Mouse (Mus musculus) layer of hippocampus, adult 9-11 months (tissue): ENCODE measurements at regions not wholly inside any gene's neighbourhood (a gene's known extent, or its start where the extent isn't known, plus 50 kb on each side); places are given as distances from the start of the nearest gene placed in this dataset.
"Not testable (repeated sequence)": the region's sequence is repeated elsewhere in the genome, so short reads cannot be mapped to it uniquely, and the experiment has no call there.

Source experiments
- DNase-seq: peaks from one replicate; pipeline ENCODE4 v3.0.0; 2022

DNA sequence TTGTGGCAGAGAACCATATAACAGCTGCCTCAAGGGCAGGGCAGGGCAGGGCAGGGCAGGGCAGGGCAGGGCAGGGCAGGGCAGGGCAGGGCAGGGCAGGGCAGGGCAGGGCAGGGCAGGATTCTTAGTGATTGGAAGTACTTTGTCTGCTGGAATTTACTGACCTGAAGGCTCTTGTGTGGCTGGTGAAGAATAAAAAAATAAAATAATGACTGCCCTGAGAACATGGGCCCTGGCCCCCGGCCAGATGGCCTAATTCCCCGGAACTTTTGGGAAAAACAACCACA lies 169.3 kb downstream of the Qk start:
- not testable (repeated sequence) for DNase-seq

DNA sequence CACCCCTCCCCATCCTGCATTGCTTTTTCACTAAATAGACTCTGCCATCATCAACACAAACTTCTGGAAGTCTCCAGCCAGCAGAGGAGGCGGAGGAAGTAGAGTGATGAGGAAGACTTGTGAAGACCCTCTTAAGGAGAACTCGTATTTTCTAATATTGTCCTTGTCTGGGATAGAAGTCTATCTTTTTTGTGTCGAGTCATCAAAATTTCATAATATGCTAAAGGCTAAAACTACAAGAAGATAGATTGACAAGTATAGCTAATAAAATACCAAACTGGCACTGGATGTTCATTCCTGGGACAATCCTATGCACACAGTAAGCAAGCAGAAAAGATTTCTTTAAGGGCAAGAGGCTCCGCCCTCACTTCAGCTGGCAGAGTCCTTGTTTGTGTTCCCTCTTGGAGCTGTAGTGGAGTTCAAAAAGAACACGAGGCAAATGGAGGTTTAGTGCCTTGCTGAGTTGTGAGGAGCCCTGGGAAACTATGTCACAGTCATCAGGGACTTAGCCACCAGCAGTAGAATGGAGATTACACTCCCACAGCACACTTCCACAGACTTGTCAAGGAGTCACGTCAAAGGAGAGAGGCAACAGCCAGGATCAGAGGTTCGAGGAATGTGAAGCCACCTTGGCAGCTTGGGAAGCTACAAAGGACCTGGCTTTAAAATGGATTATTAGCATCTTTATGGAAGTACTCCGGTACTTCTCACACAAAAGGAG lies 169.8 kb downstream of the Qk start:
- no peak for DNase-seq

DNA sequence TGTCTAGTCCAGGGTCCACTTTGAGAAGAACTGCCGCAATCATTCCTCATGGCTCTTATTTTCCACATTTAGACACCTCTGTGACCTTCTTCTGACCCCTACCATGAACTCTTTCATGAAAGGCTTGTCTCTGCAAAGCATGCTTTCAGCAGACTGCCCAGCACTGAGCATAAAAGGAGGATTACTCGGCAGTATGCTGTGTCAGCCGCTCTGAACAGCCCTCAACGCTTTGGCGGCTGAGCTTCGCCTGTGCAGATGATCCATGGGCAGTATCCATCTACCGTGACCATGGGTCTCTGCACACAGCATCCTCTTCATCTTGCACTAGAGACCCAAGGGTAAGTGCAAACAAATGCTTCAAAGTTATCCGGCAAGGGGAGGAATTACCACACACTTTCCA lies 172.5 kb downstream of the Qk start:
- no peak for DNase-seq

GRCm38 (mm10) chr17:10146576-10146975 lies 173.1 kb downstream of the Qk start:
- DNase-seq, result no peak

DNA sequence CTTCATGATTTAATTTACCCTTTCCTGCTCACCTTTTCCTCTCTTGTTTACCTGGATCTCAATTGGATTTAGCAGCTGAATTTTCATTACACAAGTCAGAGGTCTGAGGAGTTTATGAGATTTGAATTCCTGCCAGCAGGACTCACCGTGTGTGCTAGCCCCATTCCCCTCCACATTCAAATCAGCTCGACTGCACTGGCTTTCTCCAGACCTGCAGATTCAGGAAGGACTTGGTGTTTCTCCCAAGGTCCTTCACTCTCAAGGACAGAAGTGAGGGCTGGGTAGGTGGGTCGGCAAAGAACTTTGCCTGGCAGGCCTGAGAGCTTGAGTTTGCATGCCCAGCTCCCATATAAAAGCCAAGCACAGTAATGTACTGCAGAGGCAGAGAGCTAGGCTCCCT lies 180.8 kb downstream of the Qk start:
- DNase-seq, result no peak

DNA sequence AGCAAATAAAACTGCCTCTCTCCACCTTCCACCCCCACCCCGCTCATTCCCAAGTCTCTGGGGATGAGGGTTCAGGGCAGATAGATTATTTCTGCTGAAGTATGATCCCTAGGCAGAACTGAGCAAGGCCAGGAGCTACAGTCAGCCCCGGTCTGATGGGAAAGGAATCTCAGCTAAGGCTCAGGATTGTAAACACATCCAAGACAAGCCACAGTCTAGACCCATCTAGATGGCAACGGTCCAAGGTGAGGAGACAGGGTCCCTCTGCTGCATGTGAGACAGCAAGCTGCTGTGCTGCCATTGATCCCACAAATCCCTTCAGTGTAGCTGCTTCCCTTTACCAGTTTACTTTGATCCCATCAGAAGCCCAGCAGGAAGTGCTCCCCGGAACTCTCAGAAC lies 181.3 kb downstream of the Qk start:
- DNase-seq, result no peak

DNA sequence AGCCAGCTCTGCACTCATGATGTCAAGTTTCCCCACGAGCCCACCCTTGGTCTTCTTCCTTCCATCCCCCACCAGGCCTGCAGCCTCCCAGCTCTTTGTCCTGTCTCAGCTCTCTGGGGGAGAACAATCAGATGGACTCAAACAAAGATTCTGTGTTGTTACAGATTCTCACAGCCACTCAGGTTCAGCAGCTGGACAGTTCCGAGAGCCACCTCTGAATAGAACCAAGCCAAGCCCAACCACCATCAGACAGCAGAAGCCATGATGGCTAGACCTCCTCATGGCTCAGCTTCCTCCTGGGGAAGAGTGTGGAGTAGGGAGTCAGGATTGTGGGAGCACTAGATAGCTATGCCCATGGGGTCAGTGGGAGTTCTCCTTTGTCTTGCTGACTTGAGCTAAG lies 184.5 kb downstream of the Qk start:
- no peak for DNase-seq

DNA sequence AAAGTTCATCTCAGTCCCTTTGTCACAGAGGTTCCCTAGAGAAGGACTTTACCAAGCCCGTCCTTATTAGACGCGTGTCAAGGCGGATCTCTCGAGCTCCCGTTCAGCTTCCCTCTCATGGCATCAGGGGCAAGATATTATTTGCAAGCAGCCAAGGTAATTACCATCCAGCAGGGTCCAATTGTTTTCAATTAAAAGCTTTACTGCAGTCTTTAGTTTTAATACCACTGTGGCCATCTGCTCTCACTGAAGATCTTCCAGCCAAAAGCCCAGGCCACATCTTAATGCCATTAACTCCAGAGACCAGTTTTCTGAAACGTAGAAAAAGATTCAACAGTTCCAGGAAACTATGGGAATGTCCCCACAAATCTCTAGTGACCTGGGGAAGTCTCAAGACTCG lies 191.1 kb downstream of the Qk start:
- no peak for DNase-seq

DNA sequence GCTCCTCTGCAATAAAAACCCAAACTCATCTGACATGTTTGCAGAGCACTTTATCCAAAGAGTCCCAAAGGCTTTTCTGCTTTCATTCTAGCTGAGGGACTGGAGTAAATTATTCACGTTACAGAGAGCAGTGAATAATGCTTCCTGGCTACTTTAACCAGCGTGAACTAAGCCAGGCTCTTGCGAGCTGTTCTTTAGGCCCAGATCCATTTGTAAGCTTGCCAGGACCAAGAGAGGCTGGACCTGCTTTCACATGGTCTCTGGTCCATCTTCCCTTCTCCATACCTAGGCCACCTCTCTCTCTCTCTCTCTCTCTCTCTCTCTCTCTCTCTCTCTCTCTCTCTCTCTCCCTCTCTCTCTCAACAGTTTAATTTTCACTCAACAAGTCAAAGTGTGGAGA lies 197.2 kb downstream of the Qk start:
- DNase-seq, result no peak

DNA sequence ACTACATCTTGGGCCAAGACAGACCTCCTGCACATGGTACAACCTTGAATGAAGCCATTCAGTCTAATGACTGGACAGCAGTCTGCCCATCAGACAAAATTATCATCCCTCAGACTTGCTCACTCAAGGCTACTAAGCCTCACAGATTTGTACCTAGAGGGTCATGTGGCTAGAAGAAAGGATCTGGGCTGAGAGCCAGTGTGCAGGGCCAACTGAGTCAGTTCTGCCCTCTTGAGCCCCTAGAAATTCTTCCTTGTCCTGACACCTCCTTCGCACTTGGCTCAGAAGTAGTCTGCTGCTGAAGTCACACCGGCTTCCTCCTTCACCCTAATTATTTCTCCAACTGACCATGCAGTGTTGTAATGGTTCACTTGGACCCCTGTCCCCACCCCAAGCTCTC lies 207.5 kb downstream of the Qk start:
- no peak for DNase-seq

DNA sequence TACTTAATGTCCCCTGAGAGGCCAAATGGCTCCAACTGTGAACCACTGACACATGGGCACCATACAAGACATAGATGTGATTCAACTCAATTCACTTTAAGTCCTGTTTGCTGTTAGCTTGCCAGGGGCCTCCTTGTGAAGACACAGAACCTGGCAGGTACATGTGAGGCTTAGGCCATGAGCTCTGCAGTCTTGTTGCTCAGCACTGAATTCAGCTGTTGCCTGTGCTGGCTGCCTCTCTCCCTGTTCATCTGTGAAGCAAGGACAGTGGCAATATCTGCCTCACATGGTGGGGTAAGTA lies 209.3 kb downstream of the Qk start:
- DNase-seq, result no peak

DNA sequence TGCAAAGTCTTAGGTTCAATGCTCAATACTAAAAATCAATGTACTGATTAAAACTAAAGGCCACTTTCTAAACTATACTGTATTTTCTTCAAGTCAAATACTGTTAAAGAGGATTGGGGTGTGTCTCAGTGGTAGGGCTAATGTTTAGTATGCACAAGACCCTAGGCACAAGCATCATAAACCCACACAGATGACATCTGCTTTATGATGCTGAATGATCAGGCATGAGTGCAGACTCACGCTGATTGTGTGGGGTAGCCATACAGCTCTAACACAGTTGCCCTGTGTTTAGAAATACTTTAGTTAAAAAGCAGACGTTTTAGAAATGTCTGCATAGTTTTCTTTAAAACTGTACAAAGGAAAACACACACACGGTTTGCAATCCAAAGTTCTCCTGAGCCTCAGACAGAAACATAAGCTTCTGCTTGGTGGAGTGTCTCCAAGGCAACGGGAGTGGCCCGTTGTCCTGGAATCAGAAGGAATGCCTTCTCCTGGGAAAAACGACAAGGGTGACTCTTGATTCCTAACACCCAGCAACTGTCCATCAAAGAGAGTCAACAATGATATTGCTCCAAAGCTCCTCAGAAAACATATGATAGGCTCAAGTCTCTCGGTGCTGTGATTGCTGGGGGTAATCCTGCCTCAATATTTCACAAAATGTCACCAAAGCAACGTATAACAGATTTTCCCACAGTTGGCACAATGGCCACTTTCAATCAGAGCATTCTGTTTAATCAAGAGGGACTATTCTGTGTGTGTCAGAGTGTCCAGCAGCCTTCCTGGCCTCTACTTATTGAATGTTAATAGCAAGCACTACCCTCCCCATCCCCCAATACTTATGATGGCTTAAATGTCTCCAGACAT lies 209.9 kb downstream of the Qk start:
- DNase-seq, result no peak

DNA sequence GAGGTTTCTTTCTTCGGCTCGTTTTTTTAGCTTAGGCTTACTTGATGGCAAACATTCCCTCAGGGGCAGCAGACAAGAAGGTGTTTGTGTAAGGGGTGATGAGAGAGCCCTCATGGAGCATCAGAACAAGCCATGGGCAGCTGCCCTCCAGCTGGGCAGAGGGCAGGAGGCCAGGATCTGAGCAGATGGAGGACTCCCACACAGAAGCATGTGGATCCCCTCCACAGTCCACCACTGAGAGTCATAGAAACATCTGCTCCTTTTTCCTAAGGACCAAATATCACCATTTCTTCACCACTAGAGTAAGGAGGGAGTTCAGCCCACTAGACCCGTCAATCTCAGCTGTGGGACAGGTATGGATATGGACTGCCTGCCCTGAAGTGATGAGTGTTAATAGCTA lies 214.4 kb downstream of the Qk start:
- DNase-seq, result peak; percentile 32

- DNase-seq, result no peak
Measured at GRCm38 (mm10) chr17:10098199-10098598, 221.5 kb downstream of the Qk start.

GRCm38 (mm10) chr17:10097691-10098090 lies 222.0 kb downstream of the Qk start:
- DNase-seq, result peak; percentile 50

- no peak for DNase-seq
Measured at GRCm38 (mm10) chr17:10095841-10096301, 223.8 kb downstream of the Qk start.

DNA sequence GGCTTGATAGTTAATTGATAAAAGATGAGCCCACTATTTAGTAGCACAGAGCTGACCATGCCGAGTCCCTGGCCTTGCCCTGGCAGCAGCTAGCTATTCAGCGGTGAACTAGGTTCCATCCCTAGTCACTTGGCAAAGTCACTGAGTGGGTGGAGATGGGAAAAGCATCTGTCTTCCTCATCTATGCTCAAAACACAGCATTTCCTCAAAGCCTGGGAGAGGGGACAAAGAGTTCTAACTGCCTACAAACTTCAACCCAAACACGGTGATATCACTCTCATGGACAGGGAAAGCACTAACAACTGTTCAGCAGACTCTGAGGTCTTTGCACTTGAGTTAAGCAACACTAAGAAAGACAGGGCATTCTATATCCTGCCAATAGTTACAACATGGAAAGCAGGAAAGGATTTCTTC lies 225.5 kb downstream of the Qk start:
- peak; percentile 15 for DNase-seq

- DNase-seq, result peak; percentile 51
Measured at GRCm38 (mm10) chr17:10093437-10094107, 226.1 kb downstream of the Qk start.

DNA sequence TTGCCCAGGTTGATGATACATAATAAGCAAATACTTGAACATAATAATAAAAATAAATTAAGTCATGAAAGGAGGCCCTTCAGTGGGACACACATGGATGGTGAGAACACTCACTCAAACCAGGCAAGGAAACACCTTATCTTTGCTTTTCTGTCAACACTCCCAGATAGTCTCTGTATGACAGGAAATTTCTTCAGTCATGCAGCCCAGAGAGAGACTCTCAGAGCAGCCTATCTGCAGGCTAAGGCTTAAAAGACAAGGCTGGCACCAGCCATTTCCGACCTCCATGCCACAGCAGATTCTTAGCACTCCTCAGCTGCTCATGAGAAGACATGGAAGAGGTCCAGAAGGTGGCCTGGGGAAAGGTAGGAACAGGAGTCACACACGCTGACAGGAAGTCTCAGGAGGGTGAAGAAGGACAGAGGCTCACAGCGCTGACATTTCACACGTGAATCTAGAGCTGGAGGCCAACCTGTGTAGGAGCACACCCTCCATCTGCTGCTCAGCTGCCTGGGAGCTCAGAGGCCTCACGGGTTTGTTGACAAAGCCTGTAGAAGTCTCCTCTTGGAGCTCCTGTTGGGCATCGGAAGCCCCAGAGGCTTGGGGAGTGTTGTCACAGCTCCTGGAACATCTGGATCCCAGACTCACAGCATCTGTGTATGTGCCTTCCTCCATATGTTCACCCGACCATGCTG lies 232.3 kb downstream of the Qk start:
- no peak for DNase-seq

- DNase-seq, result no peak
Measured at GRCm38 (mm10) chr17:10086558-10086957, 233.1 kb downstream of the Qk start.

GRCm38 (mm10) chr17:10086132-10086531 lies 233.5 kb downstream of the Qk start:
- no peak for DNase-seq

- no peak for DNase-seq
Measured at GRCm38 (mm10) chr17:10081721-10082120, 237.9 kb downstream of the Qk start.

DNA sequence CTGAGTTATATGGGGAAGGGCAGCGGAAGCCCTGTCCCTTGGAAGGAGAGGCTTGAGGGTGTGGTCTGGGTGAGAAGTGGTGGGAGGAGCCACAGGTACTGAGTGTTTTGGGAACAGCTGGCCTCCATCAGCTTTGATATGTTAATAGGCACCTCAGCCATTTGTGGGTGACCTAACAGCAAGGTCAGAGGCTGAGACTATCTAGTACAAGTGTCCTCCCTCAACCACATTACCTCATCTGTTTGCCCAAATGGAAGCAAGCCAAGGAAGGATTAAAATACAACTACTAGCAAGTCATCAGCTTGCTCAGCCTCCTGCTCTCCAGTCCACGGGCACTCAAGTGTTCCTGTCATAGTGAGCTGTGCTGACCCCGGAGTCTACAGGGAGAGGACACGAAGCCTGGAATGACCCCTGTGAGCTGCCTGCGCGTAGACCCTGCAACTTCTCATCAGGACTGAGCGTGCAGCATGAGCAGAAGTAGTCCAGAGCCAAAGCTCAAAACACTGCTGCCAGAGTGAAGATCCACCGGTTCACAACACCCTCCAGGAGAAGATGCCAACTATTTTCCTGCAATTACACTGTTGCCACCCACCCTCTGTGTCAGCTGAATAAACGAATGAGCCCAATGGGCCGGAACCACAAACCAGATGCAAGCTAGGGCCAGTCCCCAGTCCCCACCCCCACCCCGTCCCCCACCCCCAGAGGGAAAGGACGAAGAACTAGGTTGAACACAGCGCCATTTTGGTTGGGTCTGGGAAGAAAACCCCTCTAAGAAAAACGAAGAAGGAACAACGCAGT lies 239.6 kb downstream of the Qk start:
- no peak for DNase-seq
